Mouse (Mus musculus) MEL (cell line): ENCODE results near the gene Map3k7cl. TPM values are rescaled to one million over a fixed set of nuclear protein-coding genes. Genes with fewer than 3 reads are reported as not detected.

Experiments used
- DNase-seq: peaks from one replicate; pipeline ENCODE4 v3.0.0; 2011; ENCODE audit warnings: low read depth, low spot score
- H3K27ac ChIP-seq: 2 replicates; pipeline ENCODE4 v1.5.1; 2012; ENCODE audit warnings: low read depth, mild to moderate bottlenecking, control low read depth, low read length, moderate library complexity; ENCODE audit not compliant: control insufficient read depth
- H3K27me3 ChIP-seq, 2 experiments: fragments of 150-350 bp in 1 of 2; sonication (generic) in 1 of 2; 2 replicates each; pipeline ENCODE4 v1.6.1; 2012; ENCODE audit warnings: low read length in 2 of 2, mild to moderate bottlenecking in 2 of 2, improper control_type of control experiment in 1 of 2, moderate library complexity in 1 of 2; ENCODE audit not compliant: insufficient read depth in 2 of 2, control insufficient read depth in 1 of 2
- H3K36me3 ChIP-seq, 2 experiments: 2 replicates each; pipeline ENCODE4 v1.6.1; 2012 to 2014; ENCODE audit warnings: low read length in 2 of 2, improper control_type of control experiment in 1 of 2, inconsistent platforms in 1 of 2, mild to moderate bottlenecking in 1 of 2; ENCODE audit not compliant: insufficient read depth in 2 of 2, control insufficient read depth in 1 of 2
- H3K4me1 ChIP-seq, 2 experiments: fragments of 150-350 bp in 1 of 2; sonication (generic) in 1 of 2; 2 replicates each; pipeline ENCODE4 v1.6.1; 2012; ENCODE audit warnings: low read length in 2 of 2, improper control_type of control experiment in 1 of 2, mild to moderate bottlenecking in 1 of 2; ENCODE audit not compliant: insufficient read depth in 2 of 2, control insufficient read depth in 1 of 2
- H3K4me3 ChIP-seq, 2 experiments: fragments of 150-350 bp in 1 of 2; sonication (generic) in 1 of 2; 2 replicates each; pipeline ENCODE4 v1.5.1; 2012; ENCODE audit warnings: low read depth in 2 of 2, low read length in 2 of 2, mild to moderate bottlenecking in 2 of 2, moderate library complexity in 2 of 2, control low read depth in 1 of 2, improper control_type of control experiment in 1 of 2; ENCODE audit not compliant: control insufficient read depth in 1 of 2, insufficient read depth in 1 of 2
- H3K79me2 ChIP-seq: 2 replicates; pipeline ENCODE4 v1.6.1; 2012; ENCODE audit warnings: mild to moderate bottlenecking, low read length, moderate library complexity; ENCODE audit not compliant: control insufficient read depth, poor library complexity, insufficient read depth
- H3K9ac ChIP-seq: 2 replicates; pipeline ENCODE4 v1.6.1; 2012; ENCODE audit warnings: low read depth, mild to moderate bottlenecking, control low read depth, low read length, moderate library complexity; ENCODE audit not compliant: control insufficient read depth, poor library complexity, severe bottlenecking
- H3K9me3 ChIP-seq: fragments of 150-350 bp; sonication (generic); replicated peaks from 2 replicates; pipeline ENCODE4 v1.6.1; 2012; ENCODE audit warnings: mild to moderate bottlenecking, low read length, improper control_type of control experiment, moderate library complexity; ENCODE audit not compliant: insufficient read depth
- BHLHE40 ChIP-seq: IDR thresholded peaks from 2 replicates; pipeline ENCODE4 v1.6.1; 2012; ENCODE audit warnings: low read depth, mild to moderate bottlenecking, inconsistent platforms, low read length, improper control_type of control experiment, borderline replicate concordance
- CHD1 ChIP-seq: IDR thresholded peaks from 2 replicates; pipeline ENCODE4 v1.6.1; 2012; ENCODE audit warnings: low read depth, mild to moderate bottlenecking, inconsistent platforms, low read length, improper control_type of control experiment
- CHD2 ChIP-seq: IDR thresholded peaks from 2 replicates; pipeline ENCODE4 v1.6.1; 2011; ENCODE audit warnings: low read length, improper control_type of control experiment
- CTCF ChIP-seq, 3 experiments: IDR thresholded peaks in 2 of 3; conservative IDR thresholded peaks in 1 of 3; 2 replicates each; pipeline ENCODE4 v1.5.1; 2011 to 2012; ENCODE audit warnings: low read length in 3 of 3, low read depth in 2 of 3, mild to moderate bottlenecking in 2 of 3, improper control_type of control experiment in 1 of 3, inconsistent platforms in 1 of 3, mixed read lengths in 1 of 3, moderate library complexity in 1 of 3; ENCODE audit not compliant: control insufficient read depth in 1 of 3, insufficient read depth in 1 of 3, poor library complexity in 1 of 3, severe bottlenecking in 1 of 3
- ELF1 ChIP-seq: IDR thresholded peaks from 2 replicates; pipeline ENCODE4 v1.6.1; 2014; ENCODE audit warnings: low read depth, mild to moderate bottlenecking, inconsistent platforms, low read length, improper control_type of control experiment, moderate library complexity
- ETS1 ChIP-seq: IDR thresholded peaks from 2 replicates; pipeline ENCODE4 v1.6.1; 2012; ENCODE audit warnings: low read depth, mild to moderate bottlenecking, inconsistent platforms, low read length, improper control_type of control experiment, moderate library complexity
- GATA1 ChIP-seq: IDR thresholded peaks from 2 replicates; pipeline ENCODE4 v1.6.1; 2011; ENCODE audit warnings: low read depth, low read length, improper control_type of control experiment
- HCFC1 ChIP-seq: IDR thresholded peaks from 2 replicates; pipeline ENCODE4 v1.6.1; 2012; ENCODE audit warnings: low read depth, mild to moderate bottlenecking, inconsistent platforms, low read length, improper control_type of control experiment, moderate library complexity
- JUND ChIP-seq: IDR thresholded peaks from 2 replicates; pipeline ENCODE4 v1.6.1; 2011; ENCODE audit warnings: low read depth, mild to moderate bottlenecking, improper control_type of control experiment, low read length
- MAFK ChIP-seq: IDR thresholded peaks from 2 replicates; pipeline ENCODE4 v1.6.1; 2011; ENCODE audit warnings: low read depth, mild to moderate bottlenecking, low read length, improper control_type of control experiment, borderline replicate concordance
- MEF2A ChIP-seq: IDR thresholded peaks from 2 replicates; pipeline ENCODE4 v1.6.1; 2014; ENCODE audit warnings: low read depth, mild to moderate bottlenecking, inconsistent platforms, low read length, improper control_type of control experiment; ENCODE audit not compliant: poor library complexity, insufficient replicate concordance, severe bottlenecking; ENCODE audit errors: extremely low read depth
- MYC ChIP-seq: IDR thresholded peaks from 2 replicates; pipeline ENCODE4 v1.6.1; 2011; ENCODE audit warnings: low read depth, mild to moderate bottlenecking, low read length, improper control_type of control experiment, moderate library complexity
- SIN3A ChIP-seq: IDR thresholded peaks from 2 replicates; pipeline ENCODE4 v1.6.1; 2012; ENCODE audit warnings: low read length, improper control_type of control experiment, inconsistent platforms
- SMC3 ChIP-seq: IDR thresholded peaks from 2 replicates; pipeline ENCODE4 v1.6.1; 2011; ENCODE audit warnings: low read depth, low read length, improper control_type of control experiment
- TCF12 ChIP-seq: IDR thresholded peaks from 2 replicates; pipeline ENCODE4 v1.6.1; 2014; ENCODE audit warnings: low read depth, mild to moderate bottlenecking, inconsistent platforms, low read length, improper control_type of control experiment, moderate library complexity
- ZMIZ1 ChIP-seq: IDR thresholded peaks from 2 replicates; pipeline ENCODE4 v1.6.1; 2012; ENCODE audit warnings: low read depth, mild to moderate bottlenecking, inconsistent platforms, low read length, improper control_type of control experiment, moderate library complexity
- ZNF384 ChIP-seq: IDR thresholded peaks from 2 replicates; pipeline ENCODE4 v1.6.1; 2012; ENCODE audit warnings: low read depth, mild to moderate bottlenecking, inconsistent platforms, low read length, improper control_type of control experiment
- polyA plus RNA-seq, 2 experiments: library from polyadenylated mRNA; stranded (reverse) in 1 of 2; unstranded in 1 of 2; fragments of >175 nt in 1 of 2; fragments of >200 nt in 1 of 2; gene quantifications; 2 replicates each; pipeline versions ENCODE4 v1.2.1 to v1.2.4; 2012; ENCODE audit warnings: low replicate concordance in 2 of 2, low read depth in 1 of 2; ENCODE audit not compliant: insufficient read length in 2 of 2, insufficient read depth in 1 of 2, missing spikeins in 1 of 2
- total RNA-seq: library from RNA; depleted of rRNA; stranded (reverse); fragments of 300-350 nt; gene quantifications from 2 replicates; pipeline ENCODE4 v1.2.3, GENCODE M21; 2012; rRNA removed

Map3k7cl gene
- not detected in 2 replicates for total RNA-seq
- not detected for polyA plus RNA-seq

- no peak for DNase-seq
- TF ChIP-seq MEF2A, result no peak
- TF ChIP-seq TCF12, result no peak
- no peak for TF ChIP-seq JUND
- no peak for TF ChIP-seq ZMIZ1
- no peak for TF ChIP-seq CHD1
- no peak for TF ChIP-seq MYC
- no peak for TF ChIP-seq CHD2
- TF ChIP-seq BHLHE40, result no peak
- no peak for TF ChIP-seq ZNF384
- no peak for TF ChIP-seq GATA1
- TF ChIP-seq CTCF (IDR thresholded peaks at IDR 0.05 in 2 of 3, conservative IDR thresholded peaks at IDR 0.05 in 1 of 3; ENCODE audit: control insufficient read depth in 1 of 3, insufficient read depth in 1 of 3, low read depth in 2 of 3, low read length in 3 of 3, poor library complexity in 1 of 3, severe bottlenecking in 1 of 3), result no peak
- no peak for TF ChIP-seq SIN3A
- TF ChIP-seq, all 39 proteins: peak for 0
- H3K4me3 ChIP-seq, result no peak within 1 kb of the TSS
- no peaks in the 10 kb centered on the region for H3K79me2 ChIP-seq
- H3K9me3 ChIP-seq, result no peaks in the 10 kb centered on the region
- no peak within 1 kb of the TSS for H3K27ac ChIP-seq
- no peaks in the 10 kb centered on the region for H3K36me3 ChIP-seq
- H3K9ac ChIP-seq, result no peak within 1 kb of the TSS
- H3K27me3 ChIP-seq, result peaks cover 0 to 3% of the 10 kb centered on the region in 2 experiments; a peak in 1 of 4 replicates
- no peaks in the 10 kb centered on the region for H3K4me1 ChIP-seq
These were observed at the start of gene Map3k7cl for GRCm38 (mm10) chr16:87552907-87553691. Gene Map3k7cl (plus strand): TSS chr16:87553330.

GRCm38 (mm10) chr16:87511706-87512105 is 41.4 kb upstream of the Map3k7cl start:
- no peaks in the 10 kb centered on the region for H3K79me2 ChIP-seq
- H3K27ac ChIP-seq, result no peak overlapping the region
- H3K27me3 ChIP-seq, result peaks cover 3% of the 10 kb centered on the region in 2 experiments; a peak in 2 of 4 replicates
- no peaks in the 10 kb centered on the region for H3K36me3 ChIP-seq
- H3K9ac ChIP-seq, result no peak overlapping the region
- DNase-seq, result no peak
- H3K4me3 ChIP-seq, result no peak overlapping the region
- TF ChIP-seq MAFK (no peak), HCFC1 (no peak), ETS1 (no peak), SMC3 (no peak), ELF1 (no peak)
- H3K9me3 ChIP-seq, result no peaks in the 10 kb centered on the region
- H3K4me1 ChIP-seq, result no peaks in the 10 kb centered on the region
